Mouse (Mus musculus) brain, embryonic 14.5 days (tissue): ENCODE results near the gene Btbd9. TPM values are rescaled to one million over a fixed set of nuclear protein-coding genes. Genes with fewer than 3 reads are reported as not detected.

Experiments
- DNase-seq: peaks from one replicate; pipeline ENCODE4 v3.0.0-alpha.2; 2011; ENCODE audit warnings: low read depth
- CTCF ChIP-seq: fragments of 200-500 bp; IDR thresholded peaks from 2 replicates; pipeline ENCODE4 v1.5.1; 2012; ENCODE audit warnings: inconsistent platforms, mild to moderate bottlenecking, moderate library complexity, borderline replicate concordance; ENCODE audit not compliant: insufficient read depth, insufficient read length; ENCODE audit errors: extremely low read depth
- POLR2A ChIP-seq: fragments of 200-500 bp; IDR thresholded peaks from 2 replicates; pipeline ENCODE4 v1.6.1; 2012; ENCODE audit warnings: mild to moderate bottlenecking, inconsistent platforms, borderline replicate concordance; ENCODE audit not compliant: poor library complexity, insufficient read depth, insufficient read length, severe bottlenecking; ENCODE audit errors: extremely low read depth
- polyA plus RNA-seq: library from polyadenylated mRNA; depleted of rRNA; stranded (reverse); fragments of >200 nt; gene quantifications from 2 replicates; pipeline ENCODE4 v1.2.3, GENCODE M21; 2012

Btbd9 gene
- polyA plus RNA-seq, 1 experiment: 72.5 TPM

DNA sequence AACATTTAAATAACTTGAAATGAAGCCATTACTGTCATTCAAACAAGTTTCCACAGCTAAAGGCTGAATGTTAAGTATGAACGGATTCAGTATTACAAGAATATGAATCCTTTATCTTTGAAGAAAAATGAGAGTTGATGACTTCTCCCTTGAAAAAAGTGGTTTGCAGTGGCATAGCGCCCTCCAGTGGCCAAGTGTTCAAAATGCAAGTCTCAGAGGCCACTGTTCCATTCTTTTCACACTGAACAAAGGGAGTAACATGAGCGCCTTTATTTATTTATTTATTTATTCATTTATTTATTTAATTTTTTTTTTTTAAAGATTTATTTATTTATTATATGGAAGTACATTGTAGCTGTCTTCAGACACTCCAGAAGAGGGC lies 121.4 kb downstream of the Btbd9 start:
- TF ChIP-seq CTCF: peak; percentile 84
- TF ChIP-seq POLR2A: no peak
- DNase-seq: peak; percentile 93

DNA sequence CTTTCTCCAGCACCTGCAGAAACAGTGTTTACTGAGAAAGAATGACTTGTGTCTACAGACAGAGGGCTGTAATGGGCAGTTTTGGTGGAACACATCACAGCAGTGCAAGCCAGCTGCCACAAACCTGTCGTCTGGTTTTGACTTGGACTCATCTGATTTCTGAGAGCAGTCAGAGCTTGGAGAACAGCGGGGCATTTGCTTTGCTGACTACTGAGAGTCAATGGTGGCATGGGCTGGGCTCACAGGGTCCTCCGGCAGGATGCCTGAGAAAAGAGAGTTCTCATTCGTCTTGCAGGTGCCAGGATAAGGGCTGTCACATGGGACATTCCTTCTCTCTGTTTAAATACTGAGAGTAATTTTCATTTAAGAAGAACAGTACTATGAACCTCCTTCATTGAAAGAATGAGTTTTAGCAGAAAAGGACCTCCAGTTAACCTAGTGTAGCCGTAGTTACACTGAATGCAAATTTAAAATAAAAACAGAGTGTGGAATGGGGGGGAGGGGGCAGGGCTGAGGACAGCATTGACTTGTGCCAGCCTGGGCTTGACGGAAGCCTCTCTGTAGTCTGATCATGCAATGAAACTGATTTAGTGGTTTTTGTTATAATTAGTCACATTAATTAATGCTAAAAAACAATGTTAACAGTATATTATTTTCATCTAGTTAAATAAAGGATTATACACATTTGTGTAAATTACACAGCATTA lies 122.0 kb downstream of the Btbd9 start:
- TF ChIP-seq CTCF (no peak), POLR2A (no peak)
- DNase-seq: no peak

DNA sequence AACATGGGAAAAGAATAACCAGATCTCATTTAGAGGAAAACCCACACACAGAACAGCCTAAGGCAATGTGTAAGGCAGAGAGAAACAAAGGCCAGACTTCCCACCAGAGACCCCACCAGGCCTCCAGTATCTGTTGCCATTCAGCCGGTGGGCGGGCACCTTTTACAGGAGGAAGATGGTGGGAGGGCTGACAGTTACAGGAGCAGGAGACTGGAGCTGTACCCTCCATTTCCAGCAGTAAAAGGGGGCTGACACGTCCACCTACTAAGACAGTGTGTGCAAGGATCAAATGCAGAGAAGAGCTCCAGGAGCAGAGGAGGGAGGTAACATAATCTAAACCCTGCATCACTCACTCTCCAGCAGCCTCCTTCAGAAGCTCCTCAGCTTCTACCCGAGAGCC lies 123.0 kb downstream of the Btbd9 start:
- no peak for DNase-seq
- TF ChIP-seq CTCF (no peak), POLR2A (no peak)

DNA sequence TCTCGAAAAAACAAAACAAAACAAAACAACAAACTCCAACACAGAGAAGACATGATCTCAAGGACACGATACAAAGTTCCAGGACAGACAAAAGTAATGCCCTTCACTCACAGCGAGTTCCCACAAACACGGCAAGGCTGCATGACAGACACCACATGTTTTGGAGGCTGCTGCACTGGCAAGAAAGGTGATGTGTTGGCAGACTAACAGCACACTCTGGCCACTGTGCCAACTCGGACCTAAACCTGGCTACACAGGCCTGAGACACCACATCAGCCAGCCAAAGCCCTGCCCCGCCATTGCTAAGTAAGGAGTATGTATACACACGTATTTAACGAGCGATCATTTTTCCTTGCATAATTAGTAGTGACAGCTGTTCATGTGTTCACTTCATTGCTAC lies 123.9 kb downstream of the Btbd9 start:
- TF ChIP-seq CTCF (no peak), POLR2A (no peak)
- no peak for DNase-seq

DNA sequence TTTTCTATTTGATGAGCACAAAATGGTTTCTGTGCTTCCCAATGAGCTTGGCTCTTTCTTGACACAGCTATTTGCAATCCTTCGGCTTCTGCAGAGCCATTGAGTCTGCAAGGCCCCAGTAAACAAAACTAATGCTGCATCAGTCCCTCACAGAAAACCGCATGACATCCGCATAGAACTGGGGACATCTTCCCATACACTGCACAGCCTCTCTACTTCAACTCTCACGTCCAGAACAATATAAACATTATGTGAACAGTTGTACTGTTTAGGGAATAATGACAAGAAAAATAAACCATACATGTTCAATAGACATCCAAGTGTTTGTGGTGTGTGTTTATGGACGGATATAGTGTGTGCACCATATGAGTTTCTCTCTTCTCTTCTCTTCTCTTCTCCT lies 127.7 kb downstream of the Btbd9 start:
- no peak for DNase-seq
- TF ChIP-seq POLR2A: no peak
- no peak for TF ChIP-seq CTCF

DNA sequence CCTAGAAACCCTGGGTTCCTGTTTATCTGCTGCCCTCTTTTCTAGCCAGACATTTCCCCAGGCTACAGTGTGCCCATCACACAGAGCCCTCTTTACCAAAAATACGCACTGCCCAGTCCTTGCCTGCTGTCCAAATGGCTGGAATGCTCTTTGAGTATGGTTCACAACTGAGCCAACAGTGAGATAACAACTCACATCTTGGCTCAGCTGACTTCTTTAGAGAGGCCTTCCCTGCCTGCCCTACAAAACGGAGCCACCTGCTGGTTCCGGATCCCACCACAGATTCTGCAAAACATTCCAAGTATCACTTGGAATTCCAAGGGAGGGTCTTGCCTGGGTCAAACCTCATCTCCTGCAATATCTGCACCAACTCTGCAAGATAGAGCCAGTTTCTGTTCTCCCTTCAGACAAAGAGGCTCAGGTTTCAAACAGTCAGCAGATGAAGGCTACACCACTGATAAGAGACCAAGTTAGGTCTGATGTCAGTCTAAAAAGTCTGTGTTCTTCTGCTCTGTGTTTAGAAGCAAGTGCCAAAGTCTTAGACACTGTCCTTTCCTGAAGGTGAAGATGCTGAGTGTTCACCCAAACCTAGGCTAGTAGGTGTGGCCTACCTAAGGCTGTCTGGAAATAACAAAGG lies 130.4 kb downstream of the Btbd9 start:
- no peak for TF ChIP-seq POLR2A
- no peak for TF ChIP-seq CTCF
- DNase-seq: no peak

DNA sequence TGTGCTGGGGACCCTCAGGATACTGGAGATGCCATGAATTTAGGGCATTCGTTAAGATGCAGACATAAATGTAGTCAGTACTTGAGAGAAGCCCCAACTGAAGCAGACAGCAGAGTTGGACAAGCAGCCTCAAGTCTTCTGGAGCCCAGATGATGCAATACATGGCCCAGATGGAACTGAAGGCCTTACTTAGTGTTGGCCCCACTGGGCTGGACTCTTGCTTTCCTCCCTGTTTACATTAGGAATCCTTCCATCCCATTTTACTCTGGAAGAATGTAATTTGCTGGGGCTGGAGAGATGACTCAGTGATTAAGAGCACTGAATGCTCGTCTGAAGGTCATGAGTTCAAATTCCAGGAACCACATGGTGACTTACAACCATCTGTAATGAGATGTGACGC lies 136.6 kb downstream of the Btbd9 start:
- no peak for DNase-seq
- no peak for TF ChIP-seq CTCF
- TF ChIP-seq POLR2A: no peak

DNA sequence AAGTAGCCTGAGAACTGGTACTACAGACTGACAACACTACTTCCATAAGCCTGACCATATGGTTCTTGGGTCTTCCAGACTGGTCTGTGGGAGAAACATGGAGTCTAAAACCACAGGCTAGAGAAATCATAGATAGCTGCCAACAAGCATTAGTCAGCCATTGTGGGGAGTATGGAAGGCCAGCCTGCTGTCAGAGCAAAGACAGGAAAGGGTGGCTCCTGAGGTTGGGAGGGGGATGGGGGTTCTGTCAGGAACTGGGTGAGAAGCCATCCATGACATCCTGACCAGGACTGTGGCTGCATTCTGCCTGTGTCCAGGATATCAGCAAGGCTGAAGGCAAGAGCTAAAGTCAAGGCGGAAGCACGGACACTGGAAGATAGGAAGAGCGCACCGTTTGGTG lies 137.5 kb downstream of the Btbd9 start:
- no peak for DNase-seq
- TF ChIP-seq POLR2A: no peak
- no peak for TF ChIP-seq CTCF

DNA sequence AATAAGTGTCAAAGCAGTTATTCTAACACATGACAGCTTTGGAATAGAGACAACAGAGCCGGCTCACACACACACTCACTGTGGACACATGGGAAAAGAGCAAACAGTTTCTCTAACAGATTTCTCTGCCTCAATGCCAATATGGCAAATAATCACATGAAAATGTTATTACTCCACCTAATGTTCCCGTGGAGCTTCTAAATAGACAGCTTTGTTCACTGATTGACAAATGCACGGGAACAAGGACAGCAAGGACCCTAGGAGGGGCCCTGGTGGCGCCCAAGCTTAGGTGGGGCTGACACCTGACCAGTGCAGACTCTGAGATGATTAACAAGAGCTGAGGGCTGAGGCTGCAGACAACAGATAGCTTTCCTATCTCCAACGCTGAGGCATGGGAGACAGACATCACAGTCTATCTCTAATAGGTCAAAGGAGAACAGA lies 140.2 kb downstream of the Btbd9 start:
- DNase-seq: peak; percentile 48

DNA sequence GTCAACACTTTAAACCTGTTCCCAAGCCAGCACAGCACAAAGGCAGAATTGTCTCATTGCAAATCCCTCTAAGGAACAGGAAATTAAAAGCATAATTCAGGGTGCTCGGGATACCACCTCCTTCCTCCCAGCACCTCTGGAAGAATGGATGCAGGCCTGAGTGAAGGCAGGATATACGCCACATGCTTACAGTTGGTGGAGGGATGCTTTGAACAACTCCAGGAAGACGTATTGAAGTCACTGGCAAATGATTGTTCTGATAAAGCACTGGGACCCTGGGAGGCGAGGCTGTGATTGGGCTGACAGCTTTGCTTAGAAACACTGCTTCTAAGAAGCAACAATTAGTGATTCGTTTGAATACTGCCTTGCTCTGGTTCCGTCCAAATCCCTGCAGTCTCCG lies 140.8 kb downstream of the Btbd9 start:
- TF ChIP-seq CTCF: no peak
- peak; percentile 31 for DNase-seq

More for the DNA sequence above, 140.2 kb downstream of the Btbd9 start:
- no peak for TF ChIP-seq CTCF
- no peak for TF ChIP-seq POLR2A

DNA sequence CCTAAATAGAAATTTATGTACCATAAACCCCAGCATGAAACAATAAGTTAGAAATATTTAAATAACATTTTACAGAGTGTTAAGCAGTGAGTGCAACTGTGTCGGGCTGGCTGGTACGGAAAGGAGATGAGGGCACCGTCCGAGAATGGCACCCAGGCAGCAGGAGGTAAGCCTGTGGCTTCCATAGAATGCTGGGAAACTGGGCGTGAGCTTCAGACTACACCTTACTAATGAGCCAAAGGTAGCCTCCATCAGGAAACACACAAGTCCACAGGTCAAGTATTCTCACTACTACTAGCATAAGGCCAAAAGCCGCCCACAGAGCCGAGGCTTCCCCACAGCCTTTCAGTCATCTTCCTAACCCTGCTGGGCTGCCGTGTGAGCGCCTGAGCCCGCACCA lies 144.2 kb downstream of the Btbd9 start:
- DNase-seq: no peak

More for the DNA sequence above, 144.2 kb downstream of the Btbd9 start:
- TF ChIP-seq POLR2A: no peak
- no peak for TF ChIP-seq CTCF
